Mouse (Mus musculus): ENCODE results near the gene 1700034J05Rik. TPM values are rescaled to one million over a fixed set of nuclear protein-coding genes. Genes with fewer than 3 reads are reported as not detected.

1700034J05Rik gene
- polyA plus RNA-seq, 1 experiment from 2014 or later = 0.13 TPM

GRCm38 (mm10) chr6:146978691-146979114, 24.5 kb upstream of the 1700034J05Rik start:
- 37% methylated on average over 5 of the region's 5 CpGs for WGBS
- H3K4me2 ChIP-seq = no peak overlapping the region
- no peak overlapping the region for H3K27ac ChIP-seq
- peaks cover 18% of the 10 kb centered on the region for H3K4me1 ChIP-seq
- no peak overlapping the region for H3K9ac ChIP-seq
- H3K4me3 ChIP-seq = no peak overlapping the region
- ATAC-seq (ENCODE audit: insufficient number of reproducible peaks, low FRiP score, low TSS enrichment, low read depth) = no peak
- H3K9me3 ChIP-seq = no peaks in the 10 kb centered on the region
- no peaks in the 10 kb centered on the region for H3K27me3 ChIP-seq
- peaks cover 12% of the 10 kb centered on the region for H3K36me3 ChIP-seq

DNA sequence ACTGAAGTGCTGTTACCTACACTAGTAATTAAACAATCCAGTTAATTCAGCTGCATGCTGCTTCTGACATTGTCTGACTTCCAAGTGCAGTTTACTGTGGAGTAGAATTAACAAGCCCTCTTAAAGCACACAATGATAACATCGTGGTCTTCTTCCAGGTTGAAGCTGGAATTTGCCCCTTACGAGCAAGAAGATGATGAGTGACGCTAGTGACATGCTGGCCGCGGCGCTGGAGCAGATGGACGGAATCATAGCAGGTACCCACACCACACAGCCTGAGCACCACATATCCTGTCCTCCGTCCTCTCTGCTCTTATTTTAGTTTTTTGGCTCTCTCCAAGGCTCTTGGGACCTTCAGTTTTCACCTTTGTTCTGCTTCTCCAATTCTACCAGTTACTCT, 22.2 kb upstream of the 1700034J05Rik start:
- no peak overlapping the region for H3K4me3 ChIP-seq
- no peak for ATAC-seq (ENCODE audit: insufficient number of reproducible peaks, low FRiP score, low TSS enrichment, low read depth)
- H3K4me2 ChIP-seq = no peak overlapping the region
- H3K9ac ChIP-seq = no peak overlapping the region
- H3K9me3 ChIP-seq = no peaks in the 10 kb centered on the region
- 86% methylated on average over 8 of the region's 8 CpGs for WGBS
- H3K36me3 ChIP-seq = peaks cover 12% of the 10 kb centered on the region; the same call in 1 of the 2 replicates
- H3K4me1 ChIP-seq = peaks cover 25% of the 10 kb centered on the region
- no peak overlapping the region for H3K27ac ChIP-seq
- H3K27me3 ChIP-seq = no peaks in the 10 kb centered on the region

DNA sequence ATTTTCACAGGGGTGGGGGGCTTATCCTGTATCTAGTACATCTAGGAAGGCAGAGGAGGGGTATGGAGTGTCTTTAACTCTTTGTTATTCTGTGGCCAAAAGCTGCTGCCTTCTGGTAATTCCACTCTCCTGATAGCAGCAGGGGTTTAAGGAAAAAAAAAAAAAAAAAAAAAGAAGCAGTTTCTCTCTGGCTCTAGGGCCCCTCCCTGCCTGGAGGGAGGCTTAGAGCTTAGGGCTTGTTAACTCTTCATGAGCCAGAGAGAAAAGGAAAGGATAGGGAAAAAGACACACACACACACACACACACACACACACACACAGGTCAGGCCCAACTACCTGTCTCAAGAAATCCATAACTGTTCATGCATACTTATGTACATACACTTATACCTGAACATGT, 19.6 kb upstream of the 1700034J05Rik start:
- H3K9ac ChIP-seq = no peak overlapping the region
- H3K4me2 ChIP-seq = no peak overlapping the region
- H3K27ac ChIP-seq = no peak overlapping the region
- no peaks in the 10 kb centered on the region for H3K9me3 ChIP-seq
- peaks cover 15% of the 10 kb centered on the region; the same call in 1 of the 2 replicates for H3K4me1 ChIP-seq
- H3K27me3 ChIP-seq = no peaks in the 10 kb centered on the region
- H3K4me3 ChIP-seq = no peak overlapping the region
- peaks cover 12% of the 10 kb centered on the region; the same call in 1 of the 2 replicates for H3K36me3 ChIP-seq
- ATAC-seq (ENCODE audit: insufficient number of reproducible peaks, low FRiP score, low TSS enrichment, low read depth) = no peak

DNA sequence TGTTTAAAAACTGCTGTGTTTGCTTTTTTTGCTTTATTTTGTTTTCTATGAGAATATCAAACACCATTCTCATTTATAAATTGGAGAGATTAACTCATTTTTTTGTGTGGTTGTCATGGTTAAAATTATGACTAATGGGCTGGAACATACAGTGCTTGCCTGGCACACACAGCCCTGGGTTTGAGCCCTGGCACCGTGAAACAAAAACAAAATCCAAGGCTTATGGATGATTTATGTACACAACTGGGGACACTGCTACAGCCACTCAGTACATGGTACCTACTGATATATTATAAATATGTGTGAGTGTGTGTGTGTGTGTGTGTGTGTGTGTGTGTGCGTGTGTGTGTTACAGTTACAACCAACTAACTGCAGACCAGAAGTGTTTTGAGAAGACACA, 19.2 kb upstream of the 1700034J05Rik start:
- Histone ChIP-seq H3K27me3 (no peaks in the 10 kb centered on the region), H3K4me3 (no peak overlapping the region), H3K36me3 (peaks cover 12% of the 10 kb centered on the region; the same call in 1 of the 2 replicates), H3K9me3 (no peaks in the 10 kb centered on the region), H3K9ac (no peak overlapping the region), H3K4me1 (peaks cover 12% of the 10 kb centered on the region; the same call in 1 of the 2 replicates), H3K27ac (no peak overlapping the region), H3K4me2 (no peak overlapping the region)
- WGBS = 68% methylated on average over 2 of the region's 2 CpGs
- no peak for ATAC-seq (ENCODE audit: insufficient number of reproducible peaks, low FRiP score, low TSS enrichment, low read depth)

- Histone ChIP-seq H3K27me3 (no peaks in the 10 kb centered on the region), H3K36me3 (peaks cover 10% of the 10 kb centered on the region; the same call in 1 of the 2 replicates), H3K4me1 (peaks cover 12% of the 10 kb centered on the region; the same call in 1 of the 2 replicates), H3K9ac (no peak overlapping the region), H3K27ac (no peak overlapping the region), H3K4me3 (no peak overlapping the region), H3K9me3 (no peaks in the 10 kb centered on the region), H3K4me2 (no peak overlapping the region)
- WGBS = 52% methylated on average over 1 of the region's 1 CpGs
- no peak for ATAC-seq (ENCODE audit: insufficient number of reproducible peaks, low FRiP score, low TSS enrichment, low read depth)
These were observed 18.5 kb upstream of the 1700034J05Rik start for GRCm38 (mm10) chr6:146972740-146973139.

- H3K4me1 ChIP-seq = peaks cover 12% of the 10 kb centered on the region; the same call in 1 of the 2 replicates
- no peak overlapping the region for H3K9ac ChIP-seq
- H3K36me3 ChIP-seq = peaks cover 7% of the 10 kb centered on the region; the same call in 1 of the 2 replicates
- WGBS = 68% methylated on average over 6 of the region's 6 CpGs
- no peak overlapping the region for H3K27ac ChIP-seq
- H3K27me3 ChIP-seq = no peaks in the 10 kb centered on the region
- no peak overlapping the region for H3K4me2 ChIP-seq
- ATAC-seq (ENCODE audit: insufficient number of reproducible peaks, low FRiP score, low TSS enrichment, low read depth) = no peak
- no peak overlapping the region for H3K4me3 ChIP-seq
- no peaks in the 10 kb centered on the region for H3K9me3 ChIP-seq
These were observed 17.8 kb upstream of the 1700034J05Rik start for GRCm38 (mm10) chr6:146972009-146972408.

GRCm38 (mm10) chr6:146971366-146971765, 17.1 kb upstream of the 1700034J05Rik start:
- no peaks in the 10 kb centered on the region for H3K9me3 ChIP-seq
- H3K4me1 ChIP-seq = peaks cover 12% of the 10 kb centered on the region; the same call in 1 of the 2 replicates
- no peak for ATAC-seq (ENCODE audit: insufficient number of reproducible peaks, low FRiP score, low TSS enrichment, low read depth)
- H3K9ac ChIP-seq = no peak overlapping the region
- WGBS = 31% methylated on average over 3 of the region's 3 CpGs
- H3K27me3 ChIP-seq = no peaks in the 10 kb centered on the region
- H3K4me2 ChIP-seq = no peak overlapping the region
- H3K27ac ChIP-seq = no peak overlapping the region
- H3K4me3 ChIP-seq = no peak overlapping the region
- peaks cover under 1% of the 10 kb centered on the region; the same call in 1 of the 2 replicates for H3K36me3 ChIP-seq

DNA sequence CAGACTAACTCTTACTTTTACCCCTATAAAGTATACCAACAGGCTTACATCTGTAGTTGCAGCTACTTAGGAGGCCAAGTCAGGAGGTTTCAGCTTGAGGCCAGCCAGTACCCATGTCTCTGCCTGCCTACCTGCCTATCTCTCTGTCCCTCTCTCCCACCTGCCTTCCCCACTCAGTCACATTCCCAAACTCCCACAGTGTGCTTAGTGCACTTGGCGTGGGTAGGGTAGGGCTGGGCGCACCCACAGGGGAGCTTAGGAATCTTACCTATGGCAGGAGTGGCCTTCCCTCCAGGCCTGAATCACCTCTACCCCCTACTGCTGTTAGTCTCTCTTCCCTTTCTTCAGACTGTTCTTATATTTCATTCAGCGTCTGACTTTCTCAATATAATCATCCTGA, 16.6 kb upstream of the 1700034J05Rik start:
- Histone ChIP-seq H3K4me2 (no peak overlapping the region), H3K36me3 (no peaks in the 10 kb centered on the region), H3K27me3 (no peaks in the 10 kb centered on the region), H3K4me1 (peaks cover 17% of the 10 kb centered on the region; the same call in 1 of the 2 replicates), H3K27ac (no peak overlapping the region), H3K9me3 (no peaks in the 10 kb centered on the region), H3K4me3 (no peak overlapping the region), H3K9ac (no peak overlapping the region)
- 65% methylated on average over 3 of the region's 3 CpGs for WGBS
- no peak for ATAC-seq (ENCODE audit: insufficient number of reproducible peaks, low FRiP score, low TSS enrichment, low read depth)

- Histone ChIP-seq H3K9ac (no peak overlapping the region), H3K27ac (no peak overlapping the region), H3K27me3 (no peaks in the 10 kb centered on the region), H3K4me2 (no peak overlapping the region), H3K9me3 (no peaks in the 10 kb centered on the region), H3K4me3 (no peak overlapping the region), H3K36me3 (no peaks in the 10 kb centered on the region), H3K4me1 (peaks cover 16% of the 10 kb centered on the region; the same call in 1 of the 2 replicates)
- whole genome bisulfite sequencing = 68% methylated on average over 6 of the region's 6 CpGs
- no peak for ATAC-seq (ENCODE audit: insufficient number of reproducible peaks, low FRiP score, low TSS enrichment, low read depth)
These were observed 13.6 kb upstream of the 1700034J05Rik start for GRCm38 (mm10) chr6:146967836-146968235.

- H3K4me3 ChIP-seq = no peak overlapping the region
- ATAC-seq (ENCODE audit: insufficient number of reproducible peaks, low FRiP score, low TSS enrichment, low read depth) = no peak
- no peak overlapping the region for H3K27ac ChIP-seq
- no peak overlapping the region for H3K9ac ChIP-seq
- no peak overlapping the region for H3K4me2 ChIP-seq
- no peaks in the 10 kb centered on the region for H3K27me3 ChIP-seq
- no peaks in the 10 kb centered on the region for H3K9me3 ChIP-seq
- 67% methylated on average over 12 of the region's 12 CpGs for WGBS
- H3K4me1 ChIP-seq = peaks cover 17% of the 10 kb centered on the region; the same call in 1 of the 2 replicates
- no peaks in the 10 kb centered on the region for H3K36me3 ChIP-seq
These were observed 12.3 kb upstream of the 1700034J05Rik start for GRCm38 (mm10) chr6:146966446-146967019.

DNA sequence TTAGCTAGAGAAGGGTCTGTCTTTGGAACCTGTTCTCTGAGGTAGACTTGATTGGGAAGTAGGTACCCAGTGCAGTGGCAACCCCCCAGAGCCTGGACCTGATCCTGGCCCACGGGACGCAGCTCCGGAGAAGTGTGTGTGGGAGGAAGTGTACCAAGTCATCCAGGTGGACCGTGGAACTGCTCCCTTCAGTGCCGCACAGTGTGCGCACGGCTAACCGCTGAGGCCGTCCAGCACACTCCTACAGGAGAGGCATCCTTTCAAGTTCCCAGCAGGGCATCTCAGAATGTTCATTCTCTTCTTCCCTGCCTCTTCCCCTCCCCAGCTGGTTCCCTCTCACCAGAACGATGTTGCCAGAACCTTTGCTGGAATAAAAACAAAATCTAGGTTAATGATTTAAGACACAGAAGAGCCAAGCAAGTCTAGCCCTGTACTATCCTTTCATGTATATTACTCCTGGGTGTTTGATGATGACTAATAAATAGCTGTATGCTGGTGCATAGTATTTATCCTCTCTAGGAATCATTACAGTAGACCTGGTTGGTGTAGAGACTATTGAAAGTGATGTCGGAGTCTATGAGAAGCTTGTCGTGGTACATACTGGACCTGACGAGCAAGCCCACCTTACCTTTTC, 11.0 kb upstream of the 1700034J05Rik start:
- 84% methylated on average over 13 of the region's 13 CpGs for WGBS
- no peak for ATAC-seq (ENCODE audit: insufficient number of reproducible peaks, low FRiP score, low TSS enrichment, low read depth)
- no peaks in the 10 kb centered on the region for H3K9me3 ChIP-seq
- H3K9ac ChIP-seq = no peak overlapping the region
- no peaks in the 10 kb centered on the region for H3K27me3 ChIP-seq
- H3K36me3 ChIP-seq = no peaks in the 10 kb centered on the region
- H3K4me3 ChIP-seq = no peak overlapping the region
- H3K27ac ChIP-seq = no peak overlapping the region
- no peak overlapping the region for H3K4me2 ChIP-seq
- peaks cover 21% of the 10 kb centered on the region for H3K4me1 ChIP-seq

DNA sequence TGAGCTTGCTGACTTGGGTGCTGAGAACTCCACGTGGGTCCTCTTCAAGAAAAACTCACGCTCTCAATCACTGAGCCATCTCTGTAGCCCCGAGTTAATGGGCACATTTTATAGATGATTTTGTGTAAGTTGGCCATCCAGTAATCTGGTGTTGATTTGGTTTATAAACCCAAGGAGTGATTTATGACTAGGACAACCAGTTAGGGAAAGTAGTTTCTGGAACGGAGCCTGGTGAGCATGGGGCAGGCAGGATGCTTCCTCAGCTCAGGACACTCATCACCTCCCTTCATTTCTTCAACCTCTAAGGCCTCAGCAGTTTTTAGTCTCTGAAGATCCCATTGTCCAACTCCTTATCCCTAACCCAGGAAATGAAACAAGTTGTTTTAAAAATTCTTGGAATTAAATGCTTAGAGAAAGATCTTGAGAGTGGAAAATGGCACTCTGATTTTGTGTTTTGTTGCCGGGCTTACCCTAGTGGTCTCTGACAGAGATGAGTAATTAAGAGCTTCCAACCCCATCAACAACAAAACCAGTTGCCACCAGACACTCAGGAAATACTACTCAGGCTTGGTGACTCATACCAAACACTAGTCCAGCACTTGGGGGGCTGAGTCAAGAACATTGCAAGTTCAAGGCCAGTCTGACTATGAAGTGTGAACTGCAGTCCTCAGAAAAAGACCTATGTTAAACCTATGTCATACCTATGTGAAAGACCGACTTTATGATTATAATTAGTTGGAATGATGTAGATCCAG, 9.4 kb upstream of the 1700034J05Rik start:
- ATAC-seq (ENCODE audit: insufficient number of reproducible peaks, low FRiP score, low TSS enrichment, low read depth) = no peak
- H3K9ac ChIP-seq = no peak overlapping the region
- H3K4me1 ChIP-seq = peaks cover 24% of the 10 kb centered on the region
- H3K27me3 ChIP-seq = no peaks in the 10 kb centered on the region
- no peak overlapping the region for H3K27ac ChIP-seq
- no peaks in the 10 kb centered on the region for H3K9me3 ChIP-seq
- H3K36me3 ChIP-seq = no peaks in the 10 kb centered on the region
- H3K4me2 ChIP-seq = no peak overlapping the region
- WGBS = 68% methylated on average over 6 of the region's 6 CpGs
- H3K4me3 ChIP-seq = no peak overlapping the region
